Mouse (Mus musculus) layer of hippocampus, adult 9-10 months (tissue): ENCODE measurements around the gene Pcyt1a.
A peak's percentile ranks its signal among the peaks of the same experiment; 100 is the strongest.

ENCODE experiments used
- DNase-seq: peaks from one replicate; pipeline ENCODE4 v3.0.0; 2022; ENCODE audit warnings: low spot score

Pcyt1a gene

GRCm38 (mm10) chr16:32509066-32509942, 78.6 kb downstream of the Pcyt1a start:
- no peak for DNase-seq

DNA sequence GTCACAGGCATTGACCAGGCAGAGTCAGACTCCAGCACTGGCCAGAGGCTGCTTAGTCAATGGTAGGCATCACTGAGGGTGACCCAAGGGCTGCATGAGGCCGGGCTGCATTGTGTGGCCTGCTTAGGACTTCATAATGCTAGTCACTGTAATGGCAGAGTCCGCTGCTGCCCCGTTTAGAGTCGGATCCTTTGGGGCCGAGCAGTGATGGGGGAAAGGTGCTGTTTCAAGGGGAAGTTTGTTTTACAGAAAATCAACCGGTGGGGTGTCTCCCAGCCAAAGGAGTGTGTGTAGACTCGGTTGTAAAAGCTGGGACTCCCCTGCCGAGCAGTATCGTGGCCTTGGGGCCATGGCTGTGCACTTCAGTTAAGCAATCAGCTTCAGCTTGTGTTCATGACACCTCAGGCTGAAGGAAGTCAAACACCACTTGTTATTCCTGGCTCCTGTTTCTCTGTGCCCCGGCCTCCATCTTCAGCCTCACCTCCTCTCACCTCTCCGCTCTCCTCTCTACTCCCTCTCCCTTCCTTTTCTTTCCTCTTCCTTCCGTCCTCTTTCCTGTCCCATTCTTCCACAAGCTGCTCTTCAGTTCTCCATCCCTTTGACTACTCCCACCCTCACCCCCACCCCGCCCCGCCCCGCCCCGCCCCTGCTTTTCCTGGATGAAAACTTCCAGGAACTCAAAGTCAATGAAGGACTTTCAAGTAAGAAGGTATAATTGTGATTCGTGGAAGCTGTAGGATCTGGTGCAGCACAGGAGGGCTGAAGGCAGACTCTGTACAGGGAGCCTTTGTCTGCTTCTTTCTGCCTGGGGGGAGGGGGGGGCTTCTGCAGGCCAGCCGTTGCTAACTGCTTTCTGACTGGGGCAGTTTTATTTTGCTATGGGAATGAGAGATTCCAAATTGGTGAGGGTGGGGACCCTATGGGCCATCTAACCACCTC, 79.9 kb downstream of the Pcyt1a start:
- no peak for DNase-seq

DNA sequence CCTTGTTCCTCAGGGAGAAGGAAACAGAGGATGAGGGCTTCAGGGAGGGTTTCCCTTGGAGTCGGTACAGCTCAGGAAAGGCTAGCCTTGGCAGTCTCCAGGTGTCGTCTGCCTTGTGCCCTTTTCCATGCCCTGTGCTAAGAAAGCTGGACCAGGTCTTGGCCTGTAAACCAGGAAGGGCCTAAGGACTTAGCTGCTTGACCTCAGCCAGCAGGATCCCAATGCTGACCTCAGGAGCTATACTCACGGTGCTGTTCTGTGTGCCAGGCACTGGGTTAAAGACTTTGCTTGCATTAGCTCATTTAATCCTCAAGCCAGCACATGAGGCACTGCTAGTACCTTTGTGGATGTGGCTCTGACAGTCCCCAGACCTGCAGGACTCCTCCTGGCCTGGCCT, 80.6 kb downstream of the Pcyt1a start:
- DNase-seq: no peak

DNA sequence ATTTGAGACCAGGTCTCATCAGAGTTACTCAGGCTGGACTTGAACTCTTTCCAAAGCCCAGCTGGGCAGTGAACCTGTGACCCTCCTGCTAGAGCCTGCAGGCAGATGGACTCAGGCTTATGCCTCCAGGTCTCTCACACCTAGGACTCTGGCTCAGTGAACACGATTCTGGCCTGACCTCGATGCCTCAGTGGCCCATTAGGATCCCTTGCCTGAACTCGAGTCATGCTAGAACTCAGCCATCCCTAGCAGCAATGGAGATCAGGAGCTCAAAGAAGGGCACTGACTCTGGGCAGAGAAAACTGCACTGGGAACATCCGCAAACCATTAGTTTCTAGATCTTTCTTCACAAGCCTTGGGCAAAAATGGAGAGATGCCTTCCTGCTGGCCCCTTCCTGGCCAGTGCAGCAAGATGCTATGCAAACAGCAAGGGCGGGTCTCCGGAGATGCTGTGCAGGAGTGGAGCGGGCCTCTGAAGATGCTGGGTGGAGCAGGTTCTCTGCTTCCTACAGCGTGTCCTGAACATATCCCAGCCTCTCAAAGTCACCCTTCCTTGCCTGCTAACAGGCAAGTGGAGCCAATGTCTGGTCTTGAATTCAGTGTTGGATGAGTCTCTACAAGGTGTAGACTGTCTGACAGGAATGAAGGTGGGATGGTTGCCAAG, 81.2 kb downstream of the Pcyt1a start:
- no peak for DNase-seq

- DNase-seq: no peak
Observed at GRCm38 (mm10) chr16:32512921-32513320, 82.2 kb downstream of the Pcyt1a start.

DNA sequence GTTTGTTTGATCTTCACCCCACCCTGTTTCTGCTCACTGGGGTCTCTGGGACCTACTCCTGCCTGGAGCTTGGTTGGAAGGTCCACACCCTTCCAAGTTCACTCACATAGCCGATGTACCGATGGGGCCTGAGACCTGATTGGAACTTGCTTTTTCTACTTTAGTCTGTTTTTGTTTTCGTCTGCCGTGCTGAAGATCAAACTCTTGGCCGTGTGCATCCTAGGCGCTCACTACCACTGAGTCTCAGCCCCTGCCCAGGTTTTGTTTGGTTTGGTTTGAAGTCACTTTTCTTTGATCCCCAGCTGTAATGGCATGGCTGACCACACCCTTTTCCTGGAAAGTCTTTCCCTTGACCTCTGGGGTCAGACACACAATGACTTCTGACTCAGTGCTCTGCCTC, 82.7 kb downstream of the Pcyt1a start:
- DNase-seq: no peak

- DNase-seq: no peak
Observed at GRCm38 (mm10) chr16:32513948-32514347, 83.2 kb downstream of the Pcyt1a start.

GRCm38 (mm10) chr16:32516006-32516962, 85.6 kb downstream of the Pcyt1a start:
- DNase-seq: peak; percentile 50

- DNase-seq: no peak
Observed at GRCm38 (mm10) chr16:32517785-32518481, 87.2 kb downstream of the Pcyt1a start.

DNA sequence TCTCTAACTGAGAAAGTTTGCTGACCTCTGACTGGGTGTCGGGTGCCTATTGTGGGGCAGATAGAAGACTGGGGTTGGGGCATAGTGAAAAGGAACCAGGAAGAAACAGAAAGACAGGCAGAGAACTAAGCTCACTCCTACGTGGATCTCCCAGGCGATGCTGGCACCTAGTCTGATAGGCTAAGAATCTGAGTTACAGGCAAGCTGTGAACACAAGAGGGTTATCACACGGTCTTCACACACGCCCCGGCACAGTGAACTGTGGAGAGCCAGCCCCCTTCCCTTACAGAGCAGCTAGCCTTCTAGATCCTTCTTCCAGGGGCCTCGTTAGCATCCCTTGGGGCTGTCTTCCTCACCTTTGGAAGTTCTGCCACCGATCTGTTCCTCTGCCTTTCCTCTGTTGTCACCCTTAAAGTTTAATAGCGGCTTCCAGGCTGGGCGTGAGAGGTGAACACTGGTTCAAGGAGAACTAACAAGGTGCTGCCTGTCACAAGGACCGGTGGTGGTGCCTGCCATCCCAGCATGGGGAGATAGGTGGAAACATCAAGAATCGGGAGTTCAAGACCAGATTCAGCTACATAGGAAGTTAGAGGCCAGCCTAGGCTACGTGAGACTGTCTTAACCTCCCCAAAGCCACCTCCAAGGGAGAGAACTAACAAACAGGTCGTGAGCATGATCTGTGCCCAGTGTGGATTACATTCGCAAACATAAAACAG, 89.1 kb downstream of the Pcyt1a start:
- DNase-seq: no peak

- DNase-seq: no peak
Observed at GRCm38 (mm10) chr16:32520372-32520748, 89.6 kb downstream of the Pcyt1a start.

- DNase-seq: no peak
Observed at GRCm38 (mm10) chr16:32522578-32523194, 92.0 kb downstream of the Pcyt1a start.

- DNase-seq: no peak
Observed at GRCm38 (mm10) chr16:32523462-32524243, 92.9 kb downstream of the Pcyt1a start.

DNA sequence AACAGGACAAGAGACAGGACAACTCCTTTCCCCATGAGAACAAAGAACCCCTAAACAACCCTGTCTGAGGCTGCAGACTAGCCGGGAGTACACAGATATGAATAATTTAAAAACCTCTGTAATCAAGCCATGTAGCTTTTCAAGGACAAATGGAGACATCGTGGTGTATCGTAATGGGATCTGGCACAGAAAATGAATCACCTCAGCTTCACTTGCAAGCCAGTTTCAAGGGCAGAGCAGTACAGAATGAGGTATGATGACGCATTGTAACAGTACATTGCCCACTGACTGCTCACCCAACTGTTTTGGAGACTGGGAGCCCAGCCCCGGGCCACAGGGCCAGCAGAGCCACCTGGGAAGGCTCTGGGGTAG, 93.5 kb downstream of the Pcyt1a start:
- no peak for DNase-seq
